Mouse (Mus musculus): Measurements from ENCODE around the gene Rpl35a. TPM values are rescaled to one million over a fixed set of nuclear protein-coding genes. Genes with fewer than 3 reads are reported as not detected.

Rpl35a gene
- total and polyA plus RNA-seq, 2 experiments from 2014 or later, result 447 to 710 TPM

GRCm38 (mm10) chr16:33062682-33063131 is 6.5 kb downstream of the Rpl35a start:
- H3K9ac ChIP-seq (replicated peaks; ENCODE audit: low read length, poor library complexity, severe bottlenecking), result peak overlapping the region; percentile 76
- DNase-seq (ENCODE audit: low spot score) (peak; percentile 32), ATAC-seq (ENCODE audit: low FRiP score) (peak; percentile 21; the same call in 1 of the 2 replicates)
- peaks cover 28% of the 10 kb centered on the region for H3K36me3 ChIP-seq (ENCODE audit: insufficient read depth, low read length)
- no peaks in the 10 kb centered on the region for H3K27me3 ChIP-seq (ENCODE audit: insufficient read depth, low read length)
- H3K4me3 ChIP-seq (ENCODE audit: low read depth, low read length), result peak overlapping the region; percentile 87
- no peaks in the 10 kb centered on the region for H3K9me3 ChIP-seq (ENCODE audit: low read length)
- TF ChIP-seq CTCF (IDR thresholded peaks at IDR 0.05), result no peak
- peak overlapping the region; percentile 73 for H3K27ac ChIP-seq (ENCODE audit: low read depth, low read length)
- H3K4me2 ChIP-seq (ENCODE audit: low read depth, low read length, poor library complexity, severe bottlenecking), result peak overlapping the region; percentile 82
- WGBS, result 0% methylated on average over 23 of the region's 35 CpGs
- peaks cover 16% of the 10 kb centered on the region for H3K4me1 ChIP-seq (ENCODE audit: insufficient read depth, low read length)

GRCm38 (mm10) chr16:33063267-33063666 is 7.0 kb downstream of the Rpl35a start:
- Histone ChIP-seq H3K27me3 (ENCODE audit: insufficient read depth, low read length) (no peaks in the 10 kb centered on the region), H3K36me3 (ENCODE audit: insufficient read depth, low read length) (peaks cover 32% of the 10 kb centered on the region), H3K4me3 (ENCODE audit: low read depth, low read length) (peak overlapping the region; percentile 87), H3K9me3 (ENCODE audit: low read length) (no peaks in the 10 kb centered on the region), H3K4me2 (ENCODE audit: low read depth, low read length, poor library complexity, severe bottlenecking) (peak overlapping the region; percentile 82), H3K4me1 (ENCODE audit: insufficient read depth, low read length) (peaks cover 11% of the 10 kb centered on the region), H3K9ac (replicated peaks; ENCODE audit: low read length, poor library complexity, severe bottlenecking) (peak overlapping the region; percentile 76; the same call in 1 of the 2 replicates), H3K27ac (ENCODE audit: low read depth, low read length) (no peak overlapping the region)
- TF ChIP-seq CTCF (IDR thresholded peaks at IDR 0.05), result no peak
- ATAC-seq (ENCODE audit: low FRiP score) (no peak), DNase-seq (ENCODE audit: low spot score) (no peak)
- WGBS, result 13% methylated on average over 7 of the region's 7 CpGs

- no peak overlapping the region for H3K9ac ChIP-seq (replicated peaks; ENCODE audit: low read length, poor library complexity, severe bottlenecking)
- peaks cover 24% of the 10 kb centered on the region for H3K36me3 ChIP-seq (ENCODE audit: insufficient read depth, low read length)
- 64% methylated on average over 9 of the region's 9 CpGs for WGBS
- peak; percentile 32; the same call in 1 of the 2 replicates for TF ChIP-seq CTCF (IDR thresholded peaks at IDR 0.05)
- peaks cover 11% of the 10 kb centered on the region for H3K4me1 ChIP-seq (ENCODE audit: insufficient read depth, low read length)
- no peaks in the 10 kb centered on the region for H3K9me3 ChIP-seq (ENCODE audit: low read length)
- H3K4me2 ChIP-seq (ENCODE audit: low read depth, low read length, poor library complexity, severe bottlenecking), result no peak overlapping the region
- H3K27ac ChIP-seq (ENCODE audit: low read depth, low read length), result no peak overlapping the region
- ATAC-seq (ENCODE audit: low FRiP score) (no peak), DNase-seq (ENCODE audit: low spot score) (no peak)
- H3K27me3 ChIP-seq (ENCODE audit: insufficient read depth, low read length), result no peaks in the 10 kb centered on the region
- H3K4me3 ChIP-seq (ENCODE audit: low read depth, low read length), result no peak overlapping the region
Measured at GRCm38 (mm10) chr16:33064636-33065035, 8.4 kb downstream of the Rpl35a start.

GRCm38 (mm10) chr16:33070928-33071327 is 14.7 kb downstream of the Rpl35a start:
- H3K4me3 ChIP-seq (ENCODE audit: low read depth, low read length), result no peak overlapping the region
- no peak overlapping the region for H3K9ac ChIP-seq (replicated peaks; ENCODE audit: low read length, poor library complexity, severe bottlenecking)
- no peak for TF ChIP-seq CTCF (IDR thresholded peaks at IDR 0.05)
- no peaks in the 10 kb centered on the region for H3K9me3 ChIP-seq (ENCODE audit: low read length)
- peaks cover 35% of the 10 kb centered on the region for H3K36me3 ChIP-seq (ENCODE audit: insufficient read depth, low read length)
- H3K4me2 ChIP-seq (ENCODE audit: low read depth, low read length, poor library complexity, severe bottlenecking), result no peak overlapping the region
- ATAC-seq (ENCODE audit: low FRiP score) (no peak), DNase-seq (ENCODE audit: low spot score) (no peak)
- no peaks in the 10 kb centered on the region for H3K4me1 ChIP-seq (ENCODE audit: insufficient read depth, low read length)
- no peaks in the 10 kb centered on the region for H3K27me3 ChIP-seq (ENCODE audit: insufficient read depth, low read length)
- no peak overlapping the region for H3K27ac ChIP-seq (ENCODE audit: low read depth, low read length)

- no peak overlapping the region for H3K4me3 ChIP-seq (ENCODE audit: low read depth, low read length)
- WGBS, result 89% methylated on average over 6 of the region's 6 CpGs
Measured at GRCm38 (mm10) chr16:33072871-33073557, 16.8 kb downstream of the Rpl35a start.

GRCm38 (mm10) chr16:33074967-33075366 is 18.7 kb downstream of the Rpl35a start:
- H3K9ac ChIP-seq (replicated peaks; ENCODE audit: low read length, poor library complexity, severe bottlenecking), result no peak overlapping the region
- H3K9me3 ChIP-seq (ENCODE audit: low read length), result no peaks in the 10 kb centered on the region
- no peaks in the 10 kb centered on the region for H3K27me3 ChIP-seq (ENCODE audit: insufficient read depth, low read length)
- ATAC-seq (ENCODE audit: low FRiP score) (no peak), DNase-seq (ENCODE audit: low spot score) (no peak)
- no peak overlapping the region for H3K4me3 ChIP-seq (ENCODE audit: low read depth, low read length)
- no peak for TF ChIP-seq CTCF (IDR thresholded peaks at IDR 0.05)
- no peak overlapping the region for H3K4me2 ChIP-seq (ENCODE audit: low read depth, low read length, poor library complexity, severe bottlenecking)
- no peaks in the 10 kb centered on the region for H3K4me1 ChIP-seq (ENCODE audit: insufficient read depth, low read length)
- H3K27ac ChIP-seq (ENCODE audit: low read depth, low read length), result no peak overlapping the region
- 84% methylated on average over 5 of the region's 5 CpGs for WGBS
- peaks cover 29% of the 10 kb centered on the region for H3K36me3 ChIP-seq (ENCODE audit: insufficient read depth, low read length)

More at GRCm38 (mm10) chr16:33072871-33073557, 16.8 kb downstream of the Rpl35a start:
- Histone ChIP-seq H3K27me3 (ENCODE audit: insufficient read depth, low read length) (no peaks in the 10 kb centered on the region), H3K27ac (ENCODE audit: low read depth, low read length) (no peak overlapping the region), H3K36me3 (ENCODE audit: insufficient read depth, low read length) (peaks cover 35% of the 10 kb centered on the region), H3K9me3 (ENCODE audit: low read length) (no peaks in the 10 kb centered on the region), H3K4me1 (ENCODE audit: insufficient read depth, low read length) (no peaks in the 10 kb centered on the region), H3K9ac (replicated peaks; ENCODE audit: low read length, poor library complexity, severe bottlenecking) (no peak overlapping the region), H3K4me2 (ENCODE audit: low read depth, low read length, poor library complexity, severe bottlenecking) (no peak overlapping the region)
- no peak for DNase-seq (ENCODE audit: low spot score)
- ATAC-seq (ENCODE audit: low FRiP score), result no peak
- TF ChIP-seq CTCF (IDR thresholded peaks at IDR 0.05), result no peak

Data from midbrain, postnatal 0 days (tissue).